Mouse (Mus musculus) heart, postnatal 14 days (tissue): Measurements from ENCODE around the gene Itpkb. TPM values are rescaled to one million over a fixed set of nuclear protein-coding genes. Genes with fewer than 3 reads are reported as not detected.

ENCODE experiments used
- DNase-seq, 2 experiments: peaks; one replicate each; pipeline ENCODE4 v3.0.0; 2021 to 2022
- intact Hi-C: fragments of 180-260 bp; cut with DNase I; formaldehyde crosslinking; loops from one replicate; pipeline ENCODE4 v1.15.1; 2025
- total RNA-seq, 2 experiments: library from RNA; stranded (reverse); gene quantifications; 2 replicates each; pipeline ENCODE4 v1.2.3; 2021

Gene Itpkb
- total RNA-seq, 2 experiments from 2014 or later: 76.8 to 79.6 TPM

GRCm38 (mm10) chr1:180335513-180336375 is 5.5 kb downstream of the Itpkb start:
- intact Hi-C loops: no loop called here
- DNase-seq: no peak

DNA sequence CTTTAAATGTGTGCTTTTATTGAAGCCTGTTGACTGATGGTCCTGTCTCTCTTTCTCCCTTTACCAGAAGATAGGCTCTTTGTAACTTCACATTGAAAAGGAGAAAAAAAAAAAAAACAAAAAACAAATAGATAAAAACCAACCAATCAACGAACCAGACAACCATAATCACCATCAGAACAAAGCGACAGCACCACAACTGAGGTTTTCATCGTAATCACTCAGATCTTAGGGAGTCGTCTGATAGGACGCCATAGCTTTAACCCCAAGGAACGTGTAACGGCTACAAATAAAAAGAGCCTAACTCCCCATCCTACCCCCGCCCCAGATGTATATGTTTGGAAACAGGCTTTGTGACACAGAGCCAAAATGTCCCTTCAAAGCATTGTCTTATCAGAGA is 8.1 kb downstream of the Itpkb start:
- no peak for DNase-seq
- intact Hi-C loops: no loop called here

DNA sequence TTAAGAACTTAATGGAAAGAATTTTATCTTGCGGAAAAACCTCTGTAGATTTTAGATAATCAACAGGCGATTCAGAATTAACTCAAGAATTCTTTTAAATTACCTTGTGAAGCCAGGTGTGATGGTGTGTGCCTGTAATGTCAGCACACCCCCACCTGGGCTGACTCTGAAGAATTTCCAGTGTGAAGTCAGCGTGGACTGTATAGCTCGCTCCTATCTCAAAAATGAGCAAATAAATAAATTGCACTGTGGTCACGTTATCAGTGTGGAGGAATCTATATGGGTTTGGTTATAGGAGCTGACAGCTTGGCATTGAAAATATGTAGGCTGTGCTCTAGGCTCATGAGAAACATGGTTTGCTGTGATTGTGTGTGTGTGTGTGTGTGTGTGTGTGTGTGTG is 8.9 kb downstream of the Itpkb start:
- no peak for DNase-seq
- intact Hi-C loops: no loop called here

GRCm38 (mm10) chr1:180342944-180343343 is 12.7 kb downstream of the Itpkb start:
- no peak for DNase-seq
- intact Hi-C loops: no loop called here

- intact Hi-C loops: no loop called here
- no peak for DNase-seq
Observed at GRCm38 (mm10) chr1:180343434-180344210, 13.3 kb downstream of the Itpkb start.

DNA sequence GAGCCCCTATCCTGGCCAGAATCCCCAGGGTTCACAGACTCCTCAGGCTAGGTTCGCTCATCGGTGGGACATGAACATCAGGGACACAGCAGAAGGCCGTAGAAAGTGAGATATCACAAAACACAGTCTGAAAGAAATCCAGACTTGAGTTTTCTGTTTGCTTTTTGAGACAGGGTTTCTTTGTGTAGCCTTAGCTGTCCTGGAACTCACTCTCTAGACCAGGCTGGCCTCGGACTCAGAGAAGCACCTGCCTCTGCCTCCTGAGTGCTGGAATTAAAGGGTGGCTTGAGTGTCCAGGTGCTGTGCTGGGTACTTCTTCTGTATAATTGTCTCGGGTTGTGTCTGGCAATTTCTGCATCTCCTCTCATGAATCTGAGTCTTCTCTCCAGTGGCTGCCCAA is 14.8 kb downstream of the Itpkb start:
- intact Hi-C loops: no loop called here
- no peak for DNase-seq

DNA sequence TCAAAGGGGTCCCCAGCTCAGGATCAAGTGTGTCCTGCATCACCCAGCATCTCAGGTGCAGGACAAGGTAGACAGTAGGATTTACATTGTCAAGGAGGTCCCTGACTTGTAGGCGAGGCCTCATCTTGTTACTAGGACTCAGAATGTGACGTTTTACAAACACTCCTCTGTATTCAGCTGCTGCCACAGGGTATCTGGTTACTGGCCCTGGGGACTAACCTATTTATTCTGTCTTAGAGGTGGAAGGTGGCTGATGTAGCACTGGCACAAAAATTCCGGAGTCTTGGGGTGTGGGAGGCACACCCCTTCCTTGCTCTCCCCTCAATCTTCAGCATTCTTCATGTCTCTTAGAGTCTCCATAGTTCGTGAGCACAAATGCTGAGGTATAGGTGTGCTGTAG is 16.8 kb downstream of the Itpkb start:
- DNase-seq: no peak
- intact Hi-C loops: no loop called here

DNA sequence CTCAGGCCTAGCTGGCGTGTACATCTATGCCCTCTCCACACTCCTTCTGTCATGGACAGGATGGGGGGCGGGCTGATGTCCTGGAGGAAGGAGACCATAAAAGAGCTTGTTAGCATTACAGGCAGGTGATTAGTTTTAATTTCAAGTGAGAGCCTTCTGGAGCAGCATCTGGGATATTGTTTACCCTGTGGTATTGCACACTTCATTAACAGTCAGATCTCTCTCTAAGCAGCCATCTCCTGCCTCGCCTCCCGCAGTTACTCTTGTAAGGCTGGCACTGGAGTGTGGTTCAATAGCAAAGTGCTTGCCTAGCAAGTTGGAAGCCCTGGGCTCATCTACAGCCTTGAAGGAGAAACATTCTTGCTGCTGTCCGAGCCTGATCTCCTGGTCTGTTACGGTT is 17.6 kb downstream of the Itpkb start:
- no peak for DNase-seq
- intact Hi-C loops: no loop called here

DNA sequence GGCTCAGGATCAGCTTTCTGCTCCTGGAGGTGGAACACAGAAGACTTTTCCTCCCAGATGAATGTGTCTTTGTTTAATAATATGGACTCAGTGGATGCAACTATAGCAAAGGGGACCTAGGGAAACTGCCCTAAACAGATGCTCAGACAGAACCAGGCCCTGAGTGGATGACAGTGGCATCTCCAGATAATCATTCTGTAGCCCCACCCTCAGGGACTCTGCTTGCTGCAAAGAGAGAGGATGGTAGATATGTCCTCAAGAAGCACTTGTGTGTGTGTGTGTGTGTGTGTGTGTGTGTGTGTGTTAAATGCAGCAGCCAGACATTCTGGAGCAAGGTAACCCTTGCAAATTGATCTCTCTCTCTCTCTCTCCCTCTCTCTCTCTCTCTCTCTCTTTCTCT is 18.8 kb downstream of the Itpkb start:
- DNase-seq: no peak
- intact Hi-C loops: no loop called here

- no peak for DNase-seq
- intact Hi-C loops: loop anchor here (5.0 kb wide), 1 partner anchor 85 kb away; no protein-coding TSS in a partner anchor
Observed at GRCm38 (mm10) chr1:180352258-180352657, 22.0 kb downstream of the Itpkb start.

DNA sequence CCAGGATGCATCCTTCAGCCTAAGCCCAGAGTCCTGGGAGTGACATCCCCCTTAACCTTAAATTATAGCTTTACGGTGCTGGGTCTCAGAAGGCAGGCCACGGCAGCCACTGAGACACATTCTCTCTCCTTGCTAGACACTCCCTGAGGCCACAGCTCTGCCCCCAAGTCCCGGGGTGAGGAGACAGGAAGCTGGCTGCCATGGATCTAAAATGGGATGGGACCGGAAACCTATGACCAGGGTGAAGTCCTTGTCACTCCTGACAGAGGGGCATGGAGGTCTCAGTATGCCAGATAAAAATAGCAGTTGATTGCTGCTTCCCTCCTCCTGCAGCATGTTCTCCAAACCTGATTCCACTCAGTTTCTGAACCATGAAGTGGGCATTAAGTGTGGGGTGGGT is 23.8 kb downstream of the Itpkb start:
- no peak for DNase-seq
- intact Hi-C loops: loop anchor here (2.0 to 5.0 kb wide), 2 partner anchors 13 to 87 kb away; no protein-coding TSS in a partner anchor

- DNase-seq: no peak
- intact Hi-C loops: loop anchor here (2.0 to 5.0 kb wide), 2 partner anchors 14 to 88 kb away; no protein-coding TSS in a partner anchor
Observed at GRCm38 (mm10) chr1:180354976-180355730, 24.9 kb downstream of the Itpkb start.

DNA sequence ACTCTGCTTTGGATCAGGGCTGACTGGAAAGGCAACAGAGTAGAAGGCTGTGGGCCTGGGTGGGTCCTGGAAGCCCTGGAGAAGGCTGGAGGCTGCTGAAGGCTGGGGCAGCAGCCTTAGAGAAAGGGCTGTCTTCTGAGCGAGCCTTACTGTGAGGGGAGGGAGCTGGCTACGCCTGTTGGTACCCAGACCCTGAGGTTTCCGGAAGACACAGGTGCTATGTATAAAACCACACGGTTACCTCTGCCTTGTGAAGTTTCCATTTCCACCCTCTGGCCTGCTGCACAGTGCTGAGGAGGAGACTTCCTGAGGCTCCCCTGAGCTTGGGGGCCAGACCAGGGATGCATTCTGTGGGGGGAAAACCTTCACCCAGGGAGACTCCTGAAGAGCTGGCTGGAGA is 25.9 kb downstream of the Itpkb start:
- no peak for DNase-seq
- intact Hi-C loops: no loop called here

GRCm38 (mm10) chr1:180356857-180357256 is 26.6 kb downstream of the Itpkb start:
- DNase-seq: no peak
- intact Hi-C loops: no loop called here

DNA sequence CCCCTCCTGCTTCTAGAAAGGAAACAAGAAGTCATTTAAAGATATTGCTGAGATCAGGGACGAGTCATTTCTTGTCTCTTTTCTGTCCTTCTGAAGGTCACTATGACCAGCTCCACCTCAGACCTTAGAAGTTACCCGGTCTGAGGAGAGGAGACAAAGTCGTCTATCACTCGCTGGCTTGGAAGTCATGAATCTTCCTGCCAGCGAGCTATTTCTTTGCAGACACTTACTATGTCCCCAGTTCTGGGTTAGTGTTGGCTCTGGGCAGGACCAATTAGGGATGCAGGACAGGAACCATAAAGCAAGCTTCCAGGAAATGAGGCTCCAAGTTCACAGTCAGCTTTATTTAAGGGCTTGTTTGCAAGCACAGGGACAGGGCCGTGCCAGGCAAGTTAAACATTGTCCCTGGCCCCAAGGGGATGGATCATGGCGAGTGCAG is 27.6 kb downstream of the Itpkb start:
- DNase-seq: no peak
- intact Hi-C loops: no loop called here

DNA sequence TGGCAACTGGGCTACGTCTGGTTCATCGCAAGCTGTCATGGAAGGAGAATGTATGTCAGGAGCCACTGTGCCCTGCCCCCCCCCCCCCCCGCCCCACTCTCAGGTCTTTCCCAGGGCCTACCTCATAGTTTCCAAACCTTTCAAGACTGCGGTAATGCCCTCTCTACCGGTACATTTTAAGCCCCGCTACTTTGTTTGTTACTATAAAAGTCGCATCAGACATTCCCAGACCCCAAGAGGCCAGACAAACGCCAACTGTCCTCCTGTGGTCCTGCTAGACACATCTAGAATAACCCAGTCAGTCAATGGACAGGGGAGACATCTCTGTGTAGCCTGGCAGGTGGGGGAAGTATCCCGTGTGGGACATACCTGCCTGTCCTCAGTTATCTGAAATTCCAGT is 28.2 kb downstream of the Itpkb start:
- intact Hi-C loops: no loop called here
- no peak for DNase-seq

- intact Hi-C loops: no loop called here
- no peak for DNase-seq
Observed at GRCm38 (mm10) chr1:180359311-180359710, 29.0 kb downstream of the Itpkb start.

- intact Hi-C loops: loop anchor here (2.0 kb wide), 1 partner anchor 45 kb away; no protein-coding TSS in a partner anchor
Observed at GRCm38 (mm10) chr1:180362176-180362575, 31.9 kb downstream of the Itpkb start.

GRCm38 (mm10) chr1:180362844-180363243 is 32.6 kb downstream of the Itpkb start:
- no peak for DNase-seq
- intact Hi-C loops: loop anchor here (2.0 kb wide), 1 partner anchor 44 kb away; no protein-coding TSS in a partner anchor

More at GRCm38 (mm10) chr1:180362176-180362575, 31.9 kb downstream of the Itpkb start:
- no peak for DNase-seq

DNA sequence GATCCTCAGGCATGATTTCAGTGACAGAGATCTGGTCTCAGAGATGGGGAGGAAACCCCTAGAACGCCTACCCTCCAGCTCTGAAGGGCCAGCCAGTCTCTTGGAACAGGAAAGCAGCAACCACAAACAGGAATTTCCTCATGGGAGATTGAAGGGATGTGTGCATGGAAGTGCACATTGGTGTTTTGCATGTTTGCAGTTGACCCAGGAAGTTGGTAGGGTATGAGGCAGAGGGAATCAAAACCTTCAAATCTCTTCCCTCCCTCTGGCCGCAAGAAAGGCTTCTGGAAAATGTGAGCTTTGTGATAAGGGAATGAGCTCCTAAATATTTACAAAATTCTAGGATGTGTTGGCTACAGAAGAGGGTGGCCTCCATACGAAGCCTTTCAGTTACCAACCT is 33.0 kb downstream of the Itpkb start:
- intact Hi-C loops: loop anchor here (2.0 kb wide), 1 partner anchor 43 kb away; no protein-coding TSS in a partner anchor
- no peak for DNase-seq
